Mouse (Mus musculus): ENCODE results near the gene Trim50.

DNA sequence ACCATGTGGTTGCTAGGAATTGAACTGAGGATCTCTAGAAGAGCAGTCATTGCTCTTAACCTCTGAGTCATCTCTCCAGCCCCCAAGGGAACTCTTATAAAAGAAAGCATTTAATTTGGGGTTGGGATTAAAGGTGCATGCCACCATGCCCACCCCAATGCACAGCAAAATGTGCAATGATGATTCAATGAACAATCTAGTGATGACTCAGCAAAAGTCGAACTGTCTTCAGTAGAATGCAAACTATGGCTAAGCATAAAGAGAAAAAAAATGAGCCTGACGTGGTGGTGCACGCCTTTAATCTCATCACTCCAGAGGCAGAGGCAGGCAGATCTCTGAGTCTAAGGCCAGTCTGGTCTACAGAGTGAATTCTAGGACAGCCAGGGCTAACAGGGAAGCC lies 9.5 kb downstream of the Trim50 start:
- TF ChIP-seq MAFK (IDR thresholded peaks at IDR 0.05; ENCODE audit: insufficient read depth, low read depth, low read length) (peak; percentile 75), CHD2 (IDR thresholded peaks at IDR 0.05; ENCODE audit: low read depth, low read length) (no peak)

Data from ES-E14 (cell line).